Mouse (Mus musculus) heart, adult 18-20 months (tissue): ENCODE data around the gene Svop. TPM values are rescaled to one million over a fixed set of nuclear protein-coding genes. Genes with fewer than 3 reads are reported as not detected.
A peak's percentile ranks its signal among the peaks of the same experiment; 100 is the strongest.

ENCODE experiments used
- DNase-seq, 2 experiments: peaks; one replicate each; pipeline ENCODE4 v3.0.0; 2021 to 2022; ENCODE audit warnings: mixed read lengths in 1 of 2
- long read RNA-seq, 2 experiments: library from polyadenylated mRNA; stranded (forward); transcript quantifications; one replicate each; pipeline ENCODE4 v2.0.0; 2021
- total RNA-seq, 2 experiments: library from RNA; stranded (reverse); gene quantifications; 2 replicates each; pipeline ENCODE4 v1.2.3; 2021

Gene Svop
- not detected for total RNA-seq
- long read RNA-seq, experiment 1 = 0 reads
- long read RNA-seq, experiment 2 = 0 reads

- DNase-seq = peak; percentile 51 to 68
Measured at GRCm38 (mm10) chr5:114091057-114091807, at the start of gene Svop. TSS of gene Svop (minus strand) at chr5:114091570.

- peak; percentile 92 to 96 for DNase-seq
Measured at GRCm38 (mm10) chr5:114139175-114139574, 47.8 kb upstream of the Svop start.

DNA sequence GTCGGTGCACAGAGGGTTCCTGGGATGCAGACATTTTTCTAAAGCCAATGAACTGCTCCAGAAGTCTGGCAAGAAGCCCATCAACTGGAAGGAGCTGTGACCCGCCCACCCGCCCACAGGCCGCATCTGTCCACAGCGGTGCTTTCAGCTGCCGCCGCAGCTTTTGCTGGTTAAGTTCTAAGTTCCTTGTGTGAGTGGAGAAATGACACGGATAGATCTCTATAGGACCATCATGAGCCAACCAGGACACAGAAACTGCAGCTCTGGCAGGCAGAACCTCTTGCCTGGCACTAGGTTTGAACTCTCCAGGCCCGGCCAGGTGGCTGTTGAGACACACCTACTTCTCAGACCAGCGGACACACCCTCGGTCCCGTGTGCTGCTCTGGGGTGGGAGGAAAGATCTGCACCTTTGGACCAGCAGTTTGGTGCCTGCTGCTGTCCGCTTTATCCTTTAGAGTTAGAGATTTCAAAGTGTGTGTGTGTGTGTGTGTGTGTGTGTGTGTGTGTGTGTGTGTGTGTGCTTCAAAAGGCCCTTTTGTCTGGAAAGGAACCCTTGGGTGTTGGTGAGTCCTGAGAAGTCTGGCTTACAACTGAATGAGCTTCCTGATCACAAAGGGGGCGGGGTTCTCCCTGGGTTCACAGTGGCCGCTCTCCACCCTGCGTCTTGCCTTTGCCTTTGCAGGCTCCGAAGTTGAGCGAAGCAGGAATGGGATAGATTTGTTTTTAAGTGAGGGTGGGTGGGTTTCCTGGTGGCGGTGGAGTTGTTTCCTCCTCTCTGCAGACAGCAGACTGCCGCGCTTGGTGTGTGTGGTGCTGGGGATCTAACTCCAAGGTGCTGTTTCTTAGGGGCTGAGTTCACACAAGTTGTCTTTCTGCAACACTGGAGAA, 47.2 kb upstream of the Svop start:
- DNase-seq = peak in 1 of 2 experiments; percentile 62

DNA sequence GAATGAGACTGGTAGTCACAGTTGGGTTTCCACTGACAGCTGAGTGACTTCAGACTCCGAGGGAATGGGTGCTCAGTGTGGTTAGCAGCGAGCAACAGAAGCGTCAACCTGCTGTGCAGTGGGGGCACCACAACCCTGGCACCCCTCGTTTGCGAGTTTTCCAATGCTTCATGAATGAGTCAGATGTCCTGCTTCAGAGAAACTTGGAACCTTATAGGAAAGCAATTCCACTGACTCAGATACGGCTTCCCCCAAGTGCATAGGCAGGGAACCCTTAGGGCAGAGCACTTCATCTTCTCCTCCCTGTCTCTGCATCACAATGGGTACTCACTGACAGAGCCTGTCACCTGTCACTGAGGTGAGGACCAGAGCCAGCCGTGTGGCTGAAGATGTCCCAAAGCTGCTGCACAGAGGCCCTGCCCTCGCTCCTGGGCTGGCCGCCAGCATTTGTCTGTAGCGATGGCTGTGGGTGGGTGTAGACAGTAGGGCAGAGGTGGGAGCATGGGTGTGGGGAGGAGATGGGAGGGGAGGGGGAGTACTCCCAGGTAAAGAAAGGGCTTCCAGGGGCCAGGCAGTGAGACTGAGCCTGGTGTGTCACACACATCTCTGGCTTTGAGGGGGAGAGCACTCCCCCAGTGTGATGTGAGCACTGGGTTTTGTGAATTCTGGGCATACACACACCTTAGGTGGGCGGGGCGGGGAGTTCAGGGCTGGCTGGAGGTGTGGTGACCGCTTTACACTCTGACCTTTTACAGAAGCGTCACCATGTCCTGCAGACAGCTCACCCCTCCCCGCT, 46.3 kb upstream of the Svop start:
- no peak for DNase-seq

GRCm38 (mm10) chr5:114135516-114135915, 44.1 kb upstream of the Svop start:
- no peak for DNase-seq

DNA sequence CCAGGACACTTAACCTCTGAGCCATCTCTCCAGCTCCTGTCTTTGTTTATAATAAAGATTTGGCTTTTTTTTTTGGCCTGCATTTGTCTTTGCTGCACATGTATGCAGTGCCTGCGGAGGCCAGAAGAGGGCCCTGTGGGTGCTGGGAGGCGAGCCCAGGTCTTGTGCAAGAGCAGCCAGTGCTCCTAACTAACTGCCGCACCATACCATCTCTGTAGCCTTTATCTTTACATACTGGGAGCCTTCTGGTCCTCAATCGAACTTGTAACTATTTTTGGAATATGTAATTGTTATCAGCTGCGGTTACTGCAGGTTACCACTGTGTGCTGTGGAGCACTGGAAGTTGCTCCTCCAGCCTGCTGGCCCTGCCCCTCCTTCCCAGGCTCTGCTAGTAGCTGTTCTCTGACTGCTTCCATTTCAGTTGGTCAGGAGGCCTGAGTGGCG, 42.7 kb upstream of the Svop start:
- peak; percentile 73 to 82 for DNase-seq

DNA sequence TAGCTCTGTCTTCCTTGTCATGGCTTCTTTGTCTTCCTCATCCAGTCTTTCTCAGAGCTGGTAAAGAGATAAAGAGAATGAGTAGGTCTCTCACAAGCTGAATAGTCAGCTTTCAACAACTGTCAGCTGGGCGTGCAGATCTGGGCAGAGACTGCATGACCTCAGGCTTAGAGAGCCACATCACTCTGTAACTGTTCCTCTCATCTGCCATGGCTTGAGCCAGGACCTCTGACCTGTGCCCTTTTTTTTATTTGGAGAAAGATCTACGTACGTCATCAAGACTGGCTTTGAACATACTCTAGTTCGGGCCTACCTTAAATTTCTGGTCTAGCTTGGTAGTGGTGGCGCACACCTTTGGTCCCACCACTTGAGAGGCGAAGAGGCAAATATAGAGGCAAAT, 41.5 kb upstream of the Svop start:
- peak in 1 of 2 experiments; percentile 21 for DNase-seq

DNA sequence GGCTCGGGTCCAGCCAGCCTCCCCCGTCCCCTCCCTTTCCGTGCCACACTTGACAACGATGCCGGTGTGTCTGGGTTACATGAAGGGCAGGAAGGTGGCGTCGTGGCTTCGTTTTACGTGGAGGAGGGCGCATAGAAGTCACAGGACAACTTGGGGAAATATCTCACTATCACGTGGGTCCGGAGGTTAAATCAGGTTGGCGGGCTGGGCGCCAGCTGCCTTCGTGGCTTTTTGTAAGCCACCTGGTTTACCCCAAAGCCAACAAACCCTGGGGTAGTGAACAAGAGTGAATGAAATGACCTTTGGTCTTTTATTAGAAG, 40.1 kb upstream of the Svop start:
- peak; percentile 71 to 80 for DNase-seq

DNA sequence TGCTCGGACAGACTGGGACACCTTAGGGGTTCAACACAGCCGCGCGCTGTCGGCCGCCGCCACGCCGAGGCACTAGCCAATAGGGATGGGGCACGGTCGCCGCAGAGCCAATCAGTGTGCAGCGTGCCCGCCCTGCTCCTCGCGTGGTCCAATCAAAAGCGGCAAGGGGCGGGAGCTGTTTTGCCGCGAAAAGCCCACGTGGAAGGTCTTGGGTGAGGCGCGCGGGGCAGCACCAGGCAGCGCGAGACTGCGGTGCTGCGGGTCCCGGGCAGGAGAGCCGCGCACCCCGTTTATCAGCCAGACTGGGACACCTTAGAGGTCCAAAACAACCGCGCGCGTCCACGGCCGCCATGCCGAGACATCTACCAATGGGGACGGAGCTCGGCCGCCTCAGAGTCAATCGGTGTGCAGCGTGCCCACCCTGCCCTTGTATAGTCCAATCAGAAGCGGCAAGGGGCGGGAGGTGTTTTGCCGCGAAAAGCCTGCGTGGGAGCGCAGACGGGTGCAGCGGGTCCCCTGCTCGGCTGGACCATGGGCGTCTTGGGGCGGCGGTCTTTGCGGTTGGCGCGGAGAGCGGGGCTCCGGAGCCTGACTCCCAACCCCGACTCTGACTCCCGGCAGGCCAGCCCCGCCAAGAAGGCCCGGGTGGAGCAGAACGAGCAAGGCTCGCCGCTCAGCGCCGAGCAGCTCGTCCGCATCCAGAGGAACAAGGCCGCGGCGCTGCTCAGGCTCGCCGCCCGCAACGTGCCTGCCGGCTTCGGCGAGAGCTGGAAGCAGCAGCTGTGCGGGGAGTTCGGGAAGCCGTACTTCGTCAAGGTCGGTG, 39.5 kb upstream of the Svop start:
- peak; percentile 94 to 96 for DNase-seq

- no peak for DNase-seq
Measured at GRCm38 (mm10) chr5:114130211-114130605, 38.8 kb upstream of the Svop start, which contains the start of gene Ung. TSS of gene Ung (plus strand) at chr5:114130386.

GRCm38 (mm10) chr5:114129550-114130210, 38.3 kb upstream of the Svop start:
- DNase-seq = no peak

DNA sequence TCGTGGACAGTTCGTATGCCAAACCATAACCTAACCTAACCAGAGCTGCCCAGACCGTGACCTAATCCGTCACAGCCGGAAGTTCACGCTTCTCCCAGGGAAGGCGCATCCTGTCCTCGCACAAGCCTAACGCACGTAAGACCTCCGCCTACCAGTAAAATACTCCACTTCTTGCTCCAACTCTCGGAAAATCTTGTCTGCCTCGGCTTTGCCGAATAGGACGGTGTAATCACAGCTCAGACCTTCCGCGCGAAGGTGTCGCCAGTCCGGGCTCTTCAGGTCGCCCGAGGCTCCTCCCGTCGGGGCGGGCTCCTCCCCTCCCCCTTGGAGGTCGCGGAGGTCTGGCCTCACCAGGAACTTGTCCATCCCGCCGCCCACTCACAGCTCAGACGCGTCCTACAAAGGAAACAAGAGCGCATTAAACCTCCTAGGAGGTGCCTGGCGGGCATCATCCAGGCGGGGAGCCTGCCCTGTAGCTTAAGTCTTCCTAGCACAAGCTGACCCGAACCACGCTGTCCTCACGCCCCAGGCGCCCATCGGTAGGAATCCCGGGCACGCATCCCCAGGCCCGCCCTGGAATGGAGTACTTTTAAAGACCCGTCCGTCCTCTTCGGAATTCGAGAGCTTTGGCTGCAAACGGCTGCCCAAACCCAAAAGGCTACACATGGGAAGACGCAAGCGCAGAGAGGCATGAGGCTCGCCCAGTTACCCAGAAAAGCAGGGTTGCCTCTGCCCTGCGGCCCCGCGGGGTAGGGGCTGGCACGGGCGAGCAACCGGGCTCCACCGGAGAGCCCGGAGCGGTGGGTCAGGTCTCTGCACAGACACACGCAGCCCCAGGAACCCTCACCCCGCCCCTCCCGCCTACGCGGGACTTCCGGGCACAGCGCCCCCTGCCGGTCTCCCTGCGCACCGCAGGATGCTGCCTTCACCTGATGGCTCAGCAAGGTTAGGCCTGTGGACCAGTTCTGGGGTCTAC, 36.3 kb upstream of the Svop start, which contains the start of gene Alkbh2:
TSS of gene Alkbh2 (minus strand) at position 845 of the 976 bp plus-strand sequence.
- DNase-seq = peak; percentile 81 to 90

GRCm38 (mm10) chr5:114126499-114127244, 35.3 kb upstream of the Svop start:
- DNase-seq = no peak

DNA sequence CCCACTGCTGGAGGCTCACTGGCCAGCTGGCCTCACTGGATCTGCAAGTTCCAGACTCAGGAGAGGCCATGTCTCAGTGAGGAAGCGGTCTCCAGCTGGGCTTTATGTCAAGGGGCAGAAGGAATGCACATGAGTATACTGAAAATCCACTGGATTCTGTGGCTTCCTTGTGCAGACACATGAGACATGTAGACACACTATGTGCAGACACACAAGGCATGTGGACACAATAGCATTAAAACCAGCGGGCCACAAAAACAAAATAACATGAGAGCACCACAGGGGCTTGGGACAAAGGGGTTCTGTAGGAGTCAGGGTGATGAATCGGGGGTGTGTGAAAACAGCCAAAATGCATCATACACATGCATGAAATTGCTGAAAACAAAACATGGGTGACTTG, 34.6 kb upstream of the Svop start:
- no peak for DNase-seq

- no peak for DNase-seq
Measured at GRCm38 (mm10) chr5:114119806-114120205, 28.4 kb upstream of the Svop start.

GRCm38 (mm10) chr5:114116586-114116985, 25.2 kb upstream of the Svop start:
- no peak for DNase-seq

DNA sequence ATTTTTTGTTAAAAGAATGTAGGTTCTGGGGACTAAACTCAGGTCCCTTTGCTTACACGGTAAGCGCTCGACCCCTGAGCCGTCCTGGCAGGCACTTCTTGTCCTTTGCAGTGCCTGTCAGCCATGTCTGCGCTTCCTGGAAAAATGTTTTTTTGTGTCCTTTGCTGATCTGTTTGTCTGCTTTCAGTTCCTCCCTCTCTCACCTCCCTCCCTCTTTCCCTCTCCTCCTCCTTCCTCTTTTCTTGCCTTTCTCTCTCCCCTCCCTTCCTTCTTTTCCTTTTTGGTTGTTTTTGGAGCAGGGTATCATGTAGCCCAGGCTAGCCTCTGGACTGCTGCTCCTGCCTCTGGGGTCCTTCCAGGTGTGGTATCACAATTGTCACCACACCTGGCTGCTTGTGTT, 23.7 kb upstream of the Svop start:
- no peak for DNase-seq

- DNase-seq = no peak
Measured at GRCm38 (mm10) chr5:114113334-114113733, 22.0 kb upstream of the Svop start.
